Mouse (Mus musculus) small intestine, adult 2 months (tissue): ENCODE results near the gene Capn9. TPM values are rescaled to one million over a fixed set of nuclear protein-coding genes. Genes with fewer than 3 reads are reported as not detected.

Experiments
- H3K27ac ChIP-seq: fragments of 200-500 bp; 2 replicates; pipeline ENCODE4 v1.5.1; 2012; ENCODE audit warnings: low read depth, low read length, control low read depth, inconsistent platforms; ENCODE audit not compliant: insufficient read depth
- H3K27me3 ChIP-seq: fragments of 200-500 bp; 2 replicates; pipeline ENCODE4 v1.6.1; 2012; ENCODE audit warnings: mild to moderate bottlenecking, moderate library complexity, low read length, inconsistent platforms; ENCODE audit not compliant: control insufficient read depth, insufficient read depth
- H3K36me3 ChIP-seq: fragments of 200-500 bp; 2 replicates; pipeline ENCODE4 v1.6.1; 2012; ENCODE audit warnings: mild to moderate bottlenecking, low read length, control low read depth, inconsistent platforms; ENCODE audit not compliant: control insufficient read depth, insufficient read depth
- H3K4me1 ChIP-seq: fragments of 200-500 bp; 2 replicates; pipeline ENCODE4 v1.6.1; 2012; ENCODE audit warnings: low read length, inconsistent platforms, mixed read lengths; ENCODE audit not compliant: control insufficient read depth, insufficient read depth, insufficient read length
- H3K4me3 ChIP-seq: fragments of 200-500 bp; 2 replicates; pipeline ENCODE4 v1.5.1; 2012; ENCODE audit warnings: low read depth, mild to moderate bottlenecking, control low read depth, inconsistent platforms, low read length, moderate library complexity
- CTCF ChIP-seq: fragments of 200-500 bp; IDR thresholded peaks from 2 replicates; pipeline ENCODE4 v1.5.1; 2012; ENCODE audit warnings: low read depth, mild to moderate bottlenecking, control low read depth, inconsistent platforms, low read length, moderate library complexity, mixed read lengths; ENCODE audit not compliant: insufficient replicate concordance, insufficient read length; ENCODE audit errors: extremely low read depth
- POLR2A ChIP-seq: fragments of 200-500 bp; IDR thresholded peaks from 2 replicates; pipeline ENCODE4 v1.6.1; 2012; ENCODE audit warnings: low read depth, mild to moderate bottlenecking, control low read depth, inconsistent platforms, low read length, moderate library complexity
- WGBS: fragments of 180-500 bp; shearing (Covaris S2); methylation state at CpG from one replicate; pipeline ENCODE4 v1.1.7; 2018; 5-methylcytosine and 5-hydroxymethylcytosine counted together
- polyA plus RNA-seq: library from polyadenylated mRNA; depleted of rRNA; stranded (reverse); fragments of >200 nt; gene quantifications from 2 replicates; pipeline ENCODE4 v1.2.3, GENCODE M21; 2012

Capn9 gene
- polyA plus RNA-seq, 1 experiment = 11.4 TPM

DNA sequence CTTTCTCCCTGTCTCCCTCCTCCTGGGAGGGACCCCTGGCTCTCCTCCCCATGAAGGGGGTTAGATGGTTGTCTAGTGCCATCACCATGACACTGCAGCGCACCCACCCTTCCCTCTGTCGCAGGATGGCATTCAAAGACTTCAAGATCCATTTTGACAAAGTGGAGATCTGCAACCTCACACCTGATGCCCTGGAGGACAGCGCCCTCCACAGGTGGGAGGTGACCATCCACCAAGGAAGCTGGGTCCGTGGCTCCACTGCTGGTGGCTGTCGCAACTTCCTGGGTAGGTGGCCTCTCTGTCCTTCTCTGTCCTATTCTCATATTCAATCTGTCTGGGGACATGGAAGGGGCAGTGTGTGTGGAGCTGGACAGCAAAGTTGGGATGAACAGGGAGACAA, 28.2 kb downstream of the Capn9 start:
- H3K27ac ChIP-seq = no peak overlapping the region
- 67% methylated on average over 5 of the region's 5 CpGs for WGBS
- no peaks in the 10 kb centered on the region for H3K4me1 ChIP-seq
- no peaks in the 10 kb centered on the region for H3K27me3 ChIP-seq
- H3K36me3 ChIP-seq = no peaks in the 10 kb centered on the region
- H3K4me3 ChIP-seq = no peak overlapping the region
- TF ChIP-seq CTCF (no peak), POLR2A (no peak)

- Histone ChIP-seq H3K4me3 (no peak overlapping the region), H3K27me3 (no peaks in the 10 kb centered on the region), H3K4me1 (no peaks in the 10 kb centered on the region), H3K36me3 (no peaks in the 10 kb centered on the region), H3K27ac (no peak overlapping the region)
- TF ChIP-seq POLR2A (no peak), CTCF (peak; percentile 54; the same call in 1 of the 2 replicates)
- 70% methylated on average over 13 of the region's 13 CpGs for WGBS
Measured at GRCm38 (mm10) chr8:124608239-124608971, 32.5 kb downstream of the Capn9 start.

DNA sequence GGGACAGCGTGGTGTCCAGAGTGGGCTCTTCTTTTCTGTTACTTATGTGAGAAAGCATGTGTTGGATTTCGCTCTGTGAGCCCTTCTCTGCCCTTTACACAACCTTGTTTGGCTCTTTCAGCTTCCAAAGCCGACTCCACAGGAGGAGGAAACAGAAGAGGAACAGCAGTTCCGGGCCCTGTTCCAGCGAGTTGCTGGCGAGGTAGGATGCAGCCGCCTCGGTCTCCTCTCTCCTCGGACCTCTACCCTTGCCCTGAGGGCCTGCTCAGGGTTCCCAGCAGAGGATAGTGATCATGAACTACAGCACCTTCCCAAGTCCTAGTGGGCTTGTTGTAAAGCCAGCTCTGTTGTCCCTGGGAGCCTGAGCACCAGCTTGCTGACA, 33.1 kb downstream of the Capn9 start:
- no peak overlapping the region for H3K27ac ChIP-seq
- no peaks in the 10 kb centered on the region for H3K27me3 ChIP-seq
- no peak overlapping the region for H3K4me3 ChIP-seq
- no peak for TF ChIP-seq POLR2A
- TF ChIP-seq CTCF = no peak
- 52% methylated on average over 9 of the region's 9 CpGs for WGBS
- H3K36me3 ChIP-seq = no peaks in the 10 kb centered on the region
- no peaks in the 10 kb centered on the region for H3K4me1 ChIP-seq

- WGBS = 56% methylated on average over 5 of the region's 6 CpGs
- Histone ChIP-seq H3K36me3 (no peaks in the 10 kb centered on the region), H3K27me3 (0 out of 2 replicates have a peak, but pooled peaks cover 4% of the 10 kb centered on the region), H3K4me3 (no peak overlapping the region), H3K27ac (no peak overlapping the region), H3K4me1 (peaks cover 2% of the 10 kb centered on the region; the same call in 1 of the 2 replicates)
- TF ChIP-seq CTCF (no peak), POLR2A (no peak)
Measured at GRCm38 (mm10) chr8:124614325-124614724, 38.4 kb downstream of the Capn9 start.

DNA sequence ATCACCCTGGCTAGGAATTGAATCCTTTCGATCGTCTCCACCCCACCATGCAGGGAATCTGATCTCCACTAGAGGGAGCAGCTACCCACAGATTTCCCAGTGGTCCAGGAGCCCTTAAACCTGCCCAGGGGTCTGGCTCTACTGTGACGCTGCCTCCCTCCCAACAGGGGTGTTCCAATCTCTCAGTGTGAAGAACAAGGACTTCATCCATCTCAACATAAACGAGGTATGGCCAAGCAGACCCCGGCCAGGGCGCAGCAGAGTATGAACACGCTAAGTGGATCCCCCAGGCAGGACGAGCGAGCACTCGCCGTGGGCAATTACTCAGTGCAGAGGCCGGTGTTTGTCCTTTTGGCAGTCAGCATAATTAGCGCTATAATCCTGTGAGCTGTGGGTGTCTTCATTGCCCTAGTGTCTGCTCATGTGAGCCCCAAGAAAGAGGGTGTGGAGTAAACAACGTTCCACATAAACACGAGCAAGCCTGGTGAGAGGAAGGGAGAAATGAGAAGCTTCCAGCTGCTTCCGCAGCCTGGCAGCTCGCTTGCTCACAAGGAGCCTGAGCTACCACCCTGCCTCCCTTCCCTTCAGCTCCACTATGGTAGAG, 41.5 kb downstream of the Capn9 start:
- Histone ChIP-seq H3K36me3 (no peaks in the 10 kb centered on the region), H3K4me3 (peak overlapping the region; percentile 42), H3K27me3 (0 out of 2 replicates have a peak, but pooled peaks cover 4% of the 10 kb centered on the region), H3K4me1 (peaks cover 2% of the 10 kb centered on the region; the same call in 1 of the 2 replicates), H3K27ac (peak overlapping the region; percentile 35)
- 6% methylated on average over 17 of the region's 17 CpGs for WGBS
- TF ChIP-seq CTCF (peak; percentile 81; the same call in 1 of the 2 replicates), POLR2A (no peak; the same call in 1 of the 2 replicates)

GRCm38 (mm10) chr8:124618252-124618651, 42.3 kb downstream of the Capn9 start:
- Histone ChIP-seq H3K4me3 (no peak overlapping the region), H3K27me3 (0 out of 2 replicates have a peak, but pooled peaks cover 4% of the 10 kb centered on the region), H3K36me3 (no peaks in the 10 kb centered on the region), H3K27ac (peak overlapping the region; percentile 35; the same call in 1 of the 2 replicates), H3K4me1 (peaks cover 2% of the 10 kb centered on the region; the same call in 1 of the 2 replicates)
- 32% methylated on average over 9 of the region's 9 CpGs for WGBS
- TF ChIP-seq CTCF (no peak), POLR2A (no peak)

- Histone ChIP-seq H3K4me1 (no peaks in the 10 kb centered on the region; the same call in 1 of the 2 replicates), H3K4me3 (no peak overlapping the region), H3K27ac (no peak overlapping the region), H3K36me3 (no peaks in the 10 kb centered on the region), H3K27me3 (0 out of 2 replicates have a peak, but pooled peaks cover 4% of the 10 kb centered on the region)
- 73% methylated on average over 5 of the region's 5 CpGs for WGBS
- no peak for TF ChIP-seq CTCF
- TF ChIP-seq POLR2A = no peak
Measured at GRCm38 (mm10) chr8:124621255-124621654, 45.3 kb downstream of the Capn9 start.

DNA sequence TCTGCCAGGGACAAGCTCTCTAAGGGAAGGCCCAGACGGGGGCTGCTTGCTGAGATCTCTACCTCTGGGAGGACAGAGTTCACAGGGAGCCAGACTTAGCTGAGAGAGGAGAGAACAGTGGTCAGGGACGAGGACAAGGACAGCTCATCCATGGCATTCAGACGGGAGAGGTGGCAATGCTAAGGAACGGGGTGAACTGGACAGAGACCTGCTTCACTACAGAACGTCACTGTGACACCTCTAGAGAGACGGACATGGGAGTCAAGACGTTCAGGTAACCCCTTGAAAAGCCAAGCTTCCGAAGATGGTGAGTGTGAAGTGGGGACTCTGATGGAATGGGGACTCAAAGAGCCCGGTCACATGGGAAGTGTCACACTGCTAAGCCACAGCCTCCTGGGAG, 50.3 kb downstream of the Capn9 start:
- Histone ChIP-seq H3K4me1 (no peaks in the 10 kb centered on the region), H3K27ac (no peak overlapping the region), H3K4me3 (no peak overlapping the region), H3K36me3 (no peaks in the 10 kb centered on the region), H3K27me3 (no peaks in the 10 kb centered on the region)
- 87% methylated on average over 9 of the region's 9 CpGs for WGBS
- TF ChIP-seq CTCF (no peak), POLR2A (no peak)
